Mouse (Mus musculus): ENCODE measurements around the gene Atr.
A peak's percentile ranks its signal among the peaks of the same experiment; 100 is the strongest.

Atr gene

GRCm38 (mm10) chr9:95857414-95858026, at the start of gene Atr:
TSS of gene Atr (plus strand) at chr9:95857597.
- DNase-seq (ENCODE audit: low spot score) = peak; percentile 81

- DNase-seq (ENCODE audit: low spot score) = no peak
These were observed 47.8 kb upstream of the Atr start for GRCm38 (mm10) chr9:95809596-95809995.

- no peak for DNase-seq (ENCODE audit: low spot score)
These were observed 45.6 kb upstream of the Atr start for GRCm38 (mm10) chr9:95811817-95812216.

- DNase-seq (ENCODE audit: low spot score) = no peak
These were observed 43.5 kb upstream of the Atr start for GRCm38 (mm10) chr9:95813721-95814531.

GRCm38 (mm10) chr9:95815015-95815673, 42.3 kb upstream of the Atr start:
- no peak for DNase-seq (ENCODE audit: low spot score)

GRCm38 (mm10) chr9:95815706-95816105, 41.7 kb upstream of the Atr start:
- no peak for DNase-seq (ENCODE audit: low spot score)

- no peak for DNase-seq (ENCODE audit: low spot score)
These were observed 34.9 kb upstream of the Atr start for GRCm38 (mm10) chr9:95822531-95822930.

- no peak for DNase-seq (ENCODE audit: low spot score)
These were observed 29.8 kb upstream of the Atr start for GRCm38 (mm10) chr9:95827565-95827964.

- no peak for DNase-seq (ENCODE audit: low spot score)
These were observed 24.6 kb upstream of the Atr start for GRCm38 (mm10) chr9:95832758-95833157.

- no peak for DNase-seq (ENCODE audit: low spot score)
These were observed 22.6 kb upstream of the Atr start for GRCm38 (mm10) chr9:95834799-95835198.

- no peak for DNase-seq (ENCODE audit: low spot score)
These were observed 21.7 kb upstream of the Atr start for GRCm38 (mm10) chr9:95835741-95836140.

- no peak for DNase-seq (ENCODE audit: low spot score)
These were observed 18.0 kb upstream of the Atr start for GRCm38 (mm10) chr9:95839424-95839823.

- peak; percentile 81 for DNase-seq (ENCODE audit: low spot score)
These were observed 12.5 kb upstream of the Atr start, which contains the start of gene Pls1 for GRCm38 (mm10) chr9:95844825-95845460. TSS of gene Pls1 (minus strand) at chr9:95845311.

- no peak for DNase-seq (ENCODE audit: low spot score)
These were observed 11.7 kb upstream of the Atr start for GRCm38 (mm10) chr9:95845711-95846110.

GRCm38 (mm10) chr9:95851671-95852070, 5.7 kb upstream of the Atr start:
- DNase-seq (ENCODE audit: low spot score) = no peak

- peak; percentile 48 for DNase-seq (ENCODE audit: low spot score)
These were observed 4.5 kb upstream of the Atr start for GRCm38 (mm10) chr9:95852896-95853295.

GRCm38 (mm10) chr9:95854891-95855290, 2.5 kb upstream of the Atr start:
- no peak for DNase-seq (ENCODE audit: low spot score)

- no peak for DNase-seq (ENCODE audit: low spot score)
These were observed 1.4 kb upstream of the Atr start for GRCm38 (mm10) chr9:95856004-95856403.

GRCm38 (mm10) chr9:95858027-95858570, 702 bp downstream of the Atr start:
- no peak for DNase-seq (ENCODE audit: low spot score)

GRCm38 (mm10) chr9:95878246-95878645, 20.8 kb downstream of the Atr start:
- DNase-seq (ENCODE audit: low spot score) = no peak

- no peak for DNase-seq (ENCODE audit: low spot score)
These were observed 25.4 kb downstream of the Atr start for GRCm38 (mm10) chr9:95882751-95883150.

- no peak for DNase-seq (ENCODE audit: low spot score)
These were observed 40.0 kb downstream of the Atr start for GRCm38 (mm10) chr9:95897392-95897791.

All from ovary, postnatal 10 days (tissue).